Mouse (Mus musculus) limb, embryonic 15.5 days (tissue): Measurements from ENCODE around the gene Dda1. TPM values are rescaled to one million over a fixed set of nuclear protein-coding genes. Genes with fewer than 3 reads are reported as not detected.
"Not testable (repeated sequence)": the region's sequence is repeated elsewhere in the genome, so short reads cannot be mapped to it uniquely, and the experiment has no call there.

ENCODE experiments used
- ATAC-seq: fragments of 200-750 bp; cut with Nextera tagmentation; 2 replicates; pipeline ENCODE4 v1.8.0; 2017; ENCODE audit warnings: low read depth, moderate TSS enrichment; ENCODE audit not compliant: insufficient number of reproducible peaks, low FRiP score, low TSS enrichment
- H3K27ac ChIP-seq: fragments of 300-500 bp; sonication (generic); 2 replicates; pipeline ENCODE4 v1.5.1; 2015; ENCODE audit warnings: moderate library complexity, mild to moderate bottlenecking, inconsistent platforms
- H3K27me3 ChIP-seq: fragments of 300-500 bp; sonication (generic); 2 replicates; pipeline ENCODE4 v1.6.1; 2015; ENCODE audit warnings: inconsistent platforms
- H3K36me3 ChIP-seq: fragments of 300-500 bp; sonication (generic); 2 replicates; pipeline ENCODE4 v1.6.1; 2015; ENCODE audit warnings: inconsistent platforms
- H3K4me1 ChIP-seq: fragments of 300-500 bp; sonication (generic); 2 replicates; pipeline ENCODE4 v1.6.1; 2015; ENCODE audit warnings: inconsistent platforms
- H3K4me2 ChIP-seq: fragments of 300-500 bp; sonication (generic); 2 replicates; pipeline ENCODE4 v1.6.1; 2015; ENCODE audit warnings: mild to moderate bottlenecking, inconsistent platforms
- H3K4me3 ChIP-seq: fragments of 300-500 bp; sonication (generic); 2 replicates; pipeline ENCODE4 v1.5.1; 2015; ENCODE audit warnings: mild to moderate bottlenecking, inconsistent platforms
- H3K9ac ChIP-seq: fragments of 300-500 bp; sonication (generic); 2 replicates; pipeline ENCODE4 v1.6.1; 2015; ENCODE audit warnings: inconsistent platforms
- H3K9me3 ChIP-seq: fragments of 300-500 bp; sonication (generic); 2 replicates; pipeline ENCODE4 v1.6.1; 2016; ENCODE audit warnings: inconsistent platforms
- WGBS: fragments of 180-500 bp; shearing (Covaris S2); methylation state at CpG from one replicate; pipeline ENCODE4 v1.1.7; 2015; 5-methylcytosine and 5-hydroxymethylcytosine counted together
- polyA plus RNA-seq: library from polyadenylated mRNA; unstranded; fragments of >200 nt; fragmentation: Nextera tagmentation; extraction: Ambion mirVana; gene quantifications from 2 replicates; pipeline ENCODE4 v1.2.1, GENCODE M21; 2015

The Dda1 gene
- 98.4 and 107 TPM in 2 replicates for polyA plus RNA-seq

DNA sequence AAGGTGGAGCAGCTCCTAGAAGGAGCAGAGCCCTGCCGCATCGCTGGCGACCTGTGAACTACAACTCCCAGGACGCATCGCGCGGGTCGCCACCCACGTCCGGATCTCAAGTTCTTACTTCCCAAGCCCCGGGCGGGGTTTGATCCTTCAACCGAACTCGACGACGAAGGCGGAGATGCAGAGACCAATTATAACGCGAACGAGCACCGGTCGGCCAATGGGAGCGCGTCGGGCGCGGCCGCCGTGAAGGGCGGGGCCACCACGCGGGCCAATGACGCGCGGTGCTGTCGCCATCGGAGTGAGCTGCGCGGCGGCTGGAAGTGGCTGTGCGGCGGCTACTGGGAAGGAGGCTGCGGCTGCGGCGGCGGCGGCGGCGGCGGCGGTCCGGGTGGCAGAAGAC, at the start of gene Dda1:
Gene Dda1, plus strand, starts transcription at position 284 of the 400 bp plus-strand sequence.
- Histone ChIP-seq H3K4me1 (peaks cover 31% of the 10 kb centered on the region), H3K36me3 (peaks cover 36% of the 10 kb centered on the region), H3K4me2 (peak within 1 kb of the TSS; percentile 66), H3K9me3 (no peaks in the 10 kb centered on the region), H3K4me3 (peak within 1 kb of the TSS; percentile 70), H3K27me3 (no peaks in the 10 kb centered on the region), H3K9ac (peak within 1 kb of the TSS; percentile 44), H3K27ac (peak within 1 kb of the TSS; percentile 75)
- peak; percentile 86 for ATAC-seq
- WGBS: under 1% methylated on average over 52 of the region's 52 CpGs

DNA sequence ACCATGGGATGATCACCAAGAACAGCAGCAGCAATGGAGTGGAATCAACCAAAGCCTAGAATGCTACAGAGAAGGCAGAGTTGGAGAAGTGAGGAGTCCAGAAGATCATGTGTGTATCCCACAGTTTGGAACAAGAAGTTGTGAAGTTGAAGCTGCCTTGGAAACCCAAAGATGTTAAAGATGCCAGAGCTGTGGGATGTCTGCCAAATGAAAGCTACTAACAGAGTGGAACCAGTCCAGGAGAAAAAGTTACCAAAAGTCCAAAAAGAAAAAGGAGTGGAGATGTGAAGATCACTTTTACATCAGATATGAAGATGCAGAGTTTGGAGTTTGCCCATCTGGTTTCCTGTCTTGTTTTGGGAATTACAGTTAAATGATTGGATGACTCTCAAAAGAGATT, 46.9 kb upstream of the Dda1 start:
- Histone ChIP-seq H3K4me2 (no peak overlapping the region), H3K9me3 (no peaks in the 10 kb centered on the region), H3K4me1 (no peaks in the 10 kb centered on the region), H3K9ac (no peak overlapping the region), H3K27me3 (no peaks in the 10 kb centered on the region), H3K4me3 (no peak overlapping the region), H3K36me3 (no peaks in the 10 kb centered on the region), H3K27ac (no peak overlapping the region)
- ATAC-seq: no peak

DNA sequence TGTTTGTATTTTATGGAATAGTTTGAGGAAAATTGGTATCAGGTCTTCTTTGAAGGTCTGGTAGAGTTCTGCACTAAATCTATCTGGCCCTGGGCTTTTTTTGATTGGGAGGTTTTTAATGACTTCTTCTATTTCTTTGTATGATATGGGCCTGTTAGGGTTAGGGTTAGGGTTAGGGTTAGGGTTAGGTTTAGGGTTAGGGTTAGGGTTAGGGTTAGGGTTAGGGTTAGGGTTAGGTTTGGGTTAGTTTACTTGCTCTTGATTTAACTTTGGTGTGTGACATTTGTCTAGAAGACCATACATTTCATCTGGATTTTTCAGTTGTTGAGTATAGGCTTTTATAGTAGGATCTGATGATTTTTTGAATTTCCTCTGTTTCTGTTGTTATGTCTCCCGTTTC, 36.1 kb upstream of the Dda1 start:
- ATAC-seq, H3K4me1 ChIP-seq, H3K36me3 ChIP-seq, H3K9ac ChIP-seq, H3K27me3 ChIP-seq, H3K27ac ChIP-seq, H3K4me3 ChIP-seq, H3K9me3 ChIP-seq, H3K4me2 ChIP-seq: not testable (repeated sequence)
- whole genome bisulfite sequencing: 75% methylated on average over 1 of the region's 1 CpGs

DNA sequence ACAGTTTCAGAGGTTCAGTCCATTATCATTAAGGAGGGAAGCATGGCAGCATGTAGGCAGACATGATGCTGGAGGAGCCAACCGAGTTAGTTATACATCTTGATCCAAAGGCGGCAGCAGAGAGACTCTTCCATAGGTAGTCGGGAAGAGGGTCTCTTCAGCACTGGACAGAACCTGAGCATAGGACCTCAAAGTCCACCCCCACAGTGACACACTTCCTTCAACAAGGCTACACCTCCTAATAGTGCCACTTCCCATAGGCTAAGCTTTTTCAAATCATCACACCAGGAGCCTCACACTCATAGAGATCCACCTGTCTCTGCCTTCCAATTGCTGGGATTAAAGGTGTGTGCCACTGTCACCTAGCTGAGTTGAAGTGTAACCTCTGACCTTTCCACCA, 32.0 kb upstream of the Dda1 start:
- Histone ChIP-seq H3K9me3 (no peaks in the 10 kb centered on the region), H3K4me2 (no peak overlapping the region), H3K27me3 (0 out of 2 replicates have a peak, but pooled peaks cover 3% of the 10 kb centered on the region), H3K4me1 (peaks cover 2% of the 10 kb centered on the region), H3K27ac (no peak overlapping the region), H3K9ac (no peak overlapping the region), H3K4me3 (no peak overlapping the region), H3K36me3 (no peaks in the 10 kb centered on the region)
- no peak for ATAC-seq
- WGBS: 62% methylated on average over 3 of the region's 3 CpGs

DNA sequence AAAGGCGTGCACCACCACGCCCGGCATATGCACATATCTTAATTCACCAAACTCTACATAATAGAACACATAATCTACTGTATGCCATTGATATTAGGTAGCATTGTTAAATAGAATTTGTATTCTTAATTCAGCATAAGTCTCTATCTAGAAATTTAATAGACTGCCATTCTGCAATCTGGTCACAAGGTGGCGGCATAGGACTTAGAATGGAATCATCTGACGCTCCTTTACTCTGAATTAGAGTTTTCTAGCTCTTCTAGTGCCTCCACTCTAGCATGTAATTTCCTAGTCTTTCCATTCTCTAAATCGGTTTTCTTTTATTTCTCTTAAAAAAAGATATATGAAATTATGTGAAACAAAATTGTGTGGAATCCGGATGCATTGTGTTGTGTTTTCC, 27.6 kb upstream of the Dda1 start:
- H3K4me3 ChIP-seq: no peak overlapping the region
- ATAC-seq: no peak
- H3K36me3 ChIP-seq: no peaks in the 10 kb centered on the region
- 1% methylated on average over 7 of the region's 7 CpGs for WGBS
- H3K9ac ChIP-seq: no peak overlapping the region
- H3K27me3 ChIP-seq: 0 out of 2 replicates have a peak, but pooled peaks cover 4% of the 10 kb centered on the region
- H3K4me2 ChIP-seq: no peak overlapping the region
- no peaks in the 10 kb centered on the region for H3K9me3 ChIP-seq
- H3K4me1 ChIP-seq: peaks cover 8% of the 10 kb centered on the region
- H3K27ac ChIP-seq: no peak overlapping the region

DNA sequence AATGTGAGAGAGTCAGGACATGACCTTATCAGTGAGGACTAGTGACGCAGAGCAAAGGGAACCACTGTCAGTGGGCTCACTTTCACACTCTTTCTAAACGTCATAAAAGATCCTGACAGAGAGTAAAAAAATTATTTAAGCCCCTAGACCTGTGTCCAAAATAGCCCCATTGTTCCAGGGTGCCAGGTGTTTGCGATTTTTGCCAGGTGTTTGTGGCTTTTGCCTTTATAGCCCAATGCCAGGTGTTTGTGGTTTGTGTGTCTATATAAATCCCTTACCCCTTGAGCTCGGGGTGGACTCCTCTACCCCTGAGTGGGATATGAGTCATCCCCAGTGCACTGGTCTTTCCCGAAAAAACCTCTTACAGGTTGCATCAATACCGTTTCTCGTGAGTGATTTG, 23.9 kb upstream of the Dda1 start:
- Histone ChIP-seq H3K4me2 (no peak overlapping the region), H3K27me3 (0 out of 2 replicates have a peak, but pooled peaks cover 4% of the 10 kb centered on the region), H3K9me3 (no peaks in the 10 kb centered on the region), H3K9ac (no peak overlapping the region), H3K4me1 (peaks cover 8% of the 10 kb centered on the region), H3K4me3 (no peak overlapping the region), H3K36me3 (no peaks in the 10 kb centered on the region), H3K27ac (no peak overlapping the region)
- WGBS: 51% methylated on average over 7 of the region's 7 CpGs
- ATAC-seq: no peak

DNA sequence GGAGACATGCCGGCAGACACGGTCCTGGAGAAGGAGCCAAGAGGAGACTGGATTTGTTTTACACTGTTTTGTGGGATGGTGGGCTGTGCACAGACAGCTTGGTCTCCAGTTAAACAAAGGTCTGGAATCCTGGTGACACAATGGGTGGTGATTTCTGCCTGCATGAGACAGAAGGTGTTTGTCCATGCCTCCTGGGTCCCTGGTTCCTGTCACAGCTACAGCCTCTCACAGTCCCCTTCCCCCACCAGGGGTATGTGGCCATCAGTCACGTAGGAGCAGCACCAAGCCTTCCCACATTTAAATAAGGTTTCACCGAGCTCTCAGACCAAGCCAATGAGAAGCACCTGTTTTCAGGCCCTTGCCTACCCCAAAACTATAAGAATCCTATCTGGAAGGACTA, 17.7 kb upstream of the Dda1 start:
- ATAC-seq: no peak
- H3K27ac ChIP-seq: no peak overlapping the region
- H3K4me2 ChIP-seq: no peak overlapping the region
- H3K9ac ChIP-seq: no peak overlapping the region
- H3K9me3 ChIP-seq: no peaks in the 10 kb centered on the region
- no peaks in the 10 kb centered on the region for H3K4me1 ChIP-seq
- H3K36me3 ChIP-seq: no peaks in the 10 kb centered on the region; the same call in 1 of the 2 replicates
- H3K27me3 ChIP-seq: no peaks in the 10 kb centered on the region
- H3K4me3 ChIP-seq: no peak overlapping the region
- 66% methylated on average over 4 of the region's 4 CpGs for WGBS

DNA sequence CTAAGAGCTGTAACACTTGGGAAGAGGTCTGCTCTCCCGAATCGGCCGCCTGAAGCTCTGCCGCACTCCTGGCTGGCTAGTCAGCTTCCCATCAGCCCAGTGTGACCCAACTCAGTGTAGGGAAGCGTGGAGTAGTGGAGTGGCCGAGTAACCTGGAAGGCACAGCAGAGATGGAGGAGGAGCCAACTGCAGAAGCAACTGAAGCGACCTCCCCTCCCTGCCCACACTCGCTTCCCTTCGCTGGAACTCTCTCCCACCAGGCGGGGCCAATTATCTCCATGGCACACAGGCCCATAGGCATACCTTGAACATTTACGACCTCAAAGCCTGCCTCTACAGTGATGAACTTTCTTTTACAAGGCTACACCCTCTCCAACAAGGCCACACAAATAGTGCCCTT, 17.2 kb upstream of the Dda1 start:
- no peak overlapping the region for H3K9ac ChIP-seq
- 30% methylated on average over 11 of the region's 11 CpGs for WGBS
- H3K4me1 ChIP-seq: no peaks in the 10 kb centered on the region
- no peaks in the 10 kb centered on the region for H3K27me3 ChIP-seq
- H3K36me3 ChIP-seq: no peaks in the 10 kb centered on the region; the same call in 1 of the 2 replicates
- H3K9me3 ChIP-seq: no peaks in the 10 kb centered on the region
- no peak overlapping the region for H3K27ac ChIP-seq
- H3K4me3 ChIP-seq: no peak overlapping the region
- H3K4me2 ChIP-seq: no peak overlapping the region
- no peak for ATAC-seq

DNA sequence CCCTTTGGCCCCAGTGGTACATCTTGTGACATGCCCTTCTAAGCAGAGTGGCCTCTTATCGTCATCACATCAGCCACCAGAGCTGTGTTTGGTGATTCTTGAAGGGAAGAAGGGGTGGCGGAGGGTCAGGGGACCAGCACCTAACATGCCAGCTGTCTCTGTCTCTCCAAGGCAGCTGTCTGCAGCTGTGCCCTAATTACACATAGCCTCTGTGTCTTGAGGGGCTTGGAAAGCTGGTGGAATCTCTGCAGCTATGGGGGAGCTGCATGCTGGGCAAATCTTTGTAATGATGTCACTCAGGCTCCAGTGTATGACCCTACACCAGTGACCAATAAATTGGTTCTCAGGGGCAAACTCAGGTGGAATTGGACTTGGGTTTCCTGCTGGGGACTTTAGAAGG, 16.3 kb upstream of the Dda1 start:
- no peak for ATAC-seq
- no peak overlapping the region for H3K9ac ChIP-seq
- no peak overlapping the region for H3K4me3 ChIP-seq
- H3K9me3 ChIP-seq: no peaks in the 10 kb centered on the region
- H3K4me1 ChIP-seq: no peaks in the 10 kb centered on the region
- peaks cover 7% of the 10 kb centered on the region for H3K36me3 ChIP-seq
- WGBS: 77% methylated on average over 2 of the region's 2 CpGs
- H3K4me2 ChIP-seq: no peak overlapping the region
- no peaks in the 10 kb centered on the region for H3K27me3 ChIP-seq
- no peak overlapping the region for H3K27ac ChIP-seq

DNA sequence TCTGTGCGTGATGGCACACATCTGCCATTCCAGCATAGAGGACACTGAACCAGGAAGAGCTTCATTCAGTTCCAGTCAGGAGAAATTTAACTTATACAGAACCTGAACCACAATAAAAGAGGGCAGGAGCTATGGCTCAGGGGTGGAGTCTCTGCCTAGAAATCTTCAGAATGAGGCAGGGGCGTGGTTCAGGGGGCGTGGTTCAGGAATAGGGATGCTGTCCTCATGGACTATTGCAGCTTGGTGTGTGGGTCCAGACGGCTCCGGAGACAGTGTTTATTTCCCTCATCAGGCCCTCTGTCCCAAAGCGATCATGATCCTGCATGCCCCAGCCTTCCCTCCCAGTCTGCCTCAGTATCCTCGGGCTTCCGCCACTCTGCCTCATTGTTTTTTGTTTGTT, 14.3 kb upstream of the Dda1 start:
- Histone ChIP-seq H3K4me3 (no peak overlapping the region), H3K27ac (no peak overlapping the region), H3K36me3 (peaks cover 27% of the 10 kb centered on the region), H3K9me3 (no peaks in the 10 kb centered on the region), H3K27me3 (no peaks in the 10 kb centered on the region), H3K4me2 (no peak overlapping the region), H3K4me1 (0 out of 2 replicates have a peak, but pooled peaks cover 4% of the 10 kb centered on the region), H3K9ac (no peak overlapping the region)
- 77% methylated on average over 8 of the region's 8 CpGs for WGBS
- no peak for ATAC-seq

DNA sequence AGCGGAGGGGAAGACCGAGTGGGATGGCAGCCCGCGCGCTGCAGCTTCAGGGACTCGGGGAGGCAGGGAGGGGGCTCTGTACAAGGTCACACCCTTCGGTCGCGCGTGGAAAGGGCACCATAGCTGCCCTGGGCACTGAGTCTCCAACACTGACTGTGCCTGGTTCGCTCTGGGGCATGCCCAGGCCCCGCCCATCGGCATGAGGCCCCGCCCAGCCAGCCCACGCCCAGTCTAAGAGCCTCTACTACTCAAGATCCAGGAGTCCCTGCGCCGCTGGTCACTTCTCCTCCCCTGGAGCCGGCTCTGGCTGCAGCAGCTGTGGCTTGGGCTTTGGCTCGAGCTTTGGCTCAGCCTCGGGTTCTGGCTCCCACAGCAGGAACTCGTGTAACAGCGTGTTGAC, 12.1 kb upstream of the Dda1 start:
- Histone ChIP-seq H3K4me1 (peaks cover 13% of the 10 kb centered on the region), H3K27me3 (no peaks in the 10 kb centered on the region), H3K36me3 (peaks cover 45% of the 10 kb centered on the region), H3K4me2 (no peak overlapping the region), H3K9ac (no peak overlapping the region), H3K4me3 (no peak overlapping the region), H3K27ac (no peak overlapping the region), H3K9me3 (no peaks in the 10 kb centered on the region)
- ATAC-seq: no peak; the same call in 1 of the 2 replicates
- WGBS: 40% methylated on average over 22 of the region's 22 CpGs

DNA sequence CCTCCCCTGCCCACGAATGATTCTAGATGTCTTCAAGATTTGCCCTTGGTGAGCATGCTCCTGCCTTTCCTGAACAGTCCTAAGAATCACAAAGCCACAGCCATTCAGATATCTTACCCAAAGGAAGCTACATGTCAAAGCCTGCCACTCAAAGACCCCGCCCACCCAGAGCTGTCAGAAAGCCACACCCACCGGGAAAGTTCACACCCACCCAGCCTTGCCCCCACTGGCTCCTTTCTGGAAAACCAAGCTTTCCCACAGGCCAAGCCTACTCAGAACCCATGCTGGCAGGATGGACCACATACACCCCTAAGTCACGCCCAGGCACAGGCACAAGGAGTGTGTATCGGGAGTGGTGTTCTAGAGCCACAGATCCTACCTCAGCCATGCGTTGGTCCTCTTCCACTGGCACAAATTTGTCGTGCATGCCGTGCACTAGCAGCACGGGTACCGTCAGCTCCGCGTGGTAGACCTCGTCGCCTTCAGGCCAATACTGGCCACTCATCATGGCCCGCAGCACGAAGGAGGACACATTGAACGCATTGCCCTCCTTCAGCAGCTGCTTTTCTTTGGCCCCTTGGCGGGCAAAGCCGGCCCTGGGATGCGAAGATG, 11.2 kb upstream of the Dda1 start:
- no peaks in the 10 kb centered on the region for H3K27me3 ChIP-seq
- no peaks in the 10 kb centered on the region for H3K9me3 ChIP-seq
- H3K4me1 ChIP-seq: peaks cover 21% of the 10 kb centered on the region
- H3K36me3 ChIP-seq: peaks cover 45% of the 10 kb centered on the region
- no peak overlapping the region for H3K4me3 ChIP-seq
- ATAC-seq: no peak; the same call in 1 of the 2 replicates
- H3K9ac ChIP-seq: no peak overlapping the region
- 0 out of 2 replicates have a peak overlapping the region, but pooled peaks have one; percentile 9 for H3K27ac ChIP-seq
- WGBS: 81% methylated on average over 20 of the region's 20 CpGs
- no peak overlapping the region for H3K4me2 ChIP-seq

DNA sequence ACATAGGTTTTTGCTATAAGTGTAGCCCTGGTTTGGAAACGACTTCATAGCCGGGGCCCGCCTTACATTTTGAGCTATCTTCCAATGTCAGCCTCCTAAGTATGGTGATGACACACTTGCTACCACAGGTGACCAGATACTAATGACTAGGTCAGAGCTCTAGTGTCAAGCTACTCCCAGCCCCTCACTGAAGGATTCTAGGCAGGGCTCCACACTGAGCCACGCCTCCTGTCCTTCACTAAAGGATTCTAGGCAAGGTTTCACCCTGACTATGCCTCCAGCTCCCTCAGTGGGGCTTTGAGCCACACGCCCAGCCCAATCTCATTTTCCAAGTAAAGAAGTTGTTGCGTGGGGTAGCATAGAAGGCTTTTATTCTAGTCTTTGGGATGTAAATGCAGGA, 8.3 kb upstream of the Dda1 start:
- Histone ChIP-seq H3K9ac (no peak overlapping the region), H3K4me3 (no peak overlapping the region), H3K27me3 (no peaks in the 10 kb centered on the region), H3K36me3 (peaks cover 45% of the 10 kb centered on the region), H3K4me2 (no peak overlapping the region), H3K27ac (no peak overlapping the region), H3K4me1 (peaks cover 40% of the 10 kb centered on the region), H3K9me3 (no peaks in the 10 kb centered on the region)
- ATAC-seq: no peak
- 93% methylated on average over 6 of the region's 6 CpGs for WGBS
